Mouse (Mus musculus) C2C12 (cell line): ENCODE data around the gene Uqcc1. TPM values are rescaled to one million over a fixed set of nuclear protein-coding genes. Genes with fewer than 3 reads are reported as not detected.

ENCODE experiments used
- H3K27me3 ChIP-seq: one replicate; pipeline ENCODE4 v1.6.1; 2011; ENCODE audit not compliant: control insufficient read depth, insufficient read depth, insufficient read length
- H3K36me3 ChIP-seq: one replicate; pipeline ENCODE4 v1.6.1; 2011; ENCODE audit not compliant: control insufficient read depth, insufficient read depth
- H3K4me3 ChIP-seq: one replicate; pipeline ENCODE4 v1.5.1; 2011; ENCODE audit warnings: mild to moderate bottlenecking, control low read depth; ENCODE audit not compliant: poor library complexity, insufficient read depth, severe bottlenecking
- H3K79me2 ChIP-seq: one replicate; pipeline ENCODE4 v1.6.1; 2011; ENCODE audit not compliant: control insufficient read depth, insufficient read depth
- H3K79me3 ChIP-seq: one replicate; pipeline ENCODE4 v1.6.1; 2011; ENCODE audit warnings: low read depth, control low read depth
- H3ac ChIP-seq: one replicate; pipeline ENCODE3; 2011; ENCODE audit warnings: low read depth; ENCODE audit not compliant: control insufficient read depth, insufficient read length
- CEBPB ChIP-seq: IDR thresholded peaks from one replicate; pipeline ENCODE4 v1.6.1; 2011; ENCODE audit warnings: low read depth, mild to moderate bottlenecking, control low read depth, moderate library complexity
- CTCF ChIP-seq: IDR thresholded peaks from one replicate; pipeline ENCODE4 v1.5.1; 2011; ENCODE audit not compliant: control insufficient read depth, insufficient read depth, insufficient read length
- FOSL1 ChIP-seq: IDR thresholded peaks from one replicate; pipeline ENCODE4 v1.8.0; 2011; ENCODE audit warnings: mild to moderate bottlenecking, low read length; ENCODE audit not compliant: poor library complexity, insufficient read depth, severe bottlenecking
- MAX ChIP-seq: IDR thresholded peaks from one replicate; pipeline ENCODE4 v1.6.1; 2011; ENCODE audit warnings: mild to moderate bottlenecking, control low read depth
- MYOD1 ChIP-seq: IDR thresholded peaks from one replicate; pipeline ENCODE4 v1.6.1; 2011; ENCODE audit warnings: low read depth; ENCODE audit not compliant: control insufficient read depth, insufficient read length
- MYOG ChIP-seq: IDR thresholded peaks from one replicate; pipeline ENCODE4 v1.6.1; 2011; ENCODE audit not compliant: control insufficient read depth, insufficient read length; ENCODE audit errors: extremely low read depth
- USF1 ChIP-seq: IDR thresholded peaks from one replicate; pipeline ENCODE4 v1.6.1; 2011; ENCODE audit warnings: low read depth, mild to moderate bottlenecking, control low read depth, moderate library complexity
- polyA plus RNA-seq: library from polyadenylated mRNA; unstranded; fragments of >200 nt; fragmentation: generic; extraction: Trizol; gene quantifications from one replicate; pipeline ENCODE4 v1.2.1, GENCODE M21; 2012; ENCODE audit warnings: missing spikeins

Gene Uqcc1
- polyA plus RNA-seq, 1 experiment, result 47.6 TPM

- Histone ChIP-seq H3K4me3 (no peak overlapping the region), H3K79me3 (no peaks in the 10 kb centered on the region), H3K27me3 (no peaks in the 10 kb centered on the region), H3K79me2 (no peaks in the 10 kb centered on the region), H3K36me3 (peaks cover 16% of the 10 kb centered on the region), H3ac (no peak overlapping the region)
- no peak for TF ChIP-seq USF1
- TF ChIP-seq CEBPB, result no peak
- no peak for TF ChIP-seq MYOD1
- no peak for TF ChIP-seq CTCF
- TF ChIP-seq MAX, result no peak
- no peak for TF ChIP-seq FOSL1
- no peak for TF ChIP-seq MYOG
These were observed 68.5 kb downstream of the Uqcc1 start for GRCm38 (mm10) chr2:155861581-155861980.

- peaks cover 24% of the 10 kb centered on the region for H3K36me3 ChIP-seq
- no peak for TF ChIP-seq USF1
- no peak for TF ChIP-seq MYOG
- TF ChIP-seq MYOD1, result no peak
- no peak for TF ChIP-seq FOSL1
- TF ChIP-seq CTCF, result no peak
- TF ChIP-seq CEBPB, result no peak
- no peak for TF ChIP-seq MAX
- no peaks in the 10 kb centered on the region for H3K79me3 ChIP-seq
- no peak overlapping the region for H3K4me3 ChIP-seq
- no peaks in the 10 kb centered on the region for H3K27me3 ChIP-seq
- no peaks in the 10 kb centered on the region for H3K79me2 ChIP-seq
- H3ac ChIP-seq, result no peak overlapping the region
These were observed 70.0 kb downstream of the Uqcc1 start for GRCm38 (mm10) chr2:155860102-155860501.

- TF ChIP-seq FOSL1, result no peak
- TF ChIP-seq CTCF, result no peak
- TF ChIP-seq CEBPB, result no peak
- TF ChIP-seq MYOG, result no peak
- no peak for TF ChIP-seq USF1
- no peak for TF ChIP-seq MAX
- no peak for TF ChIP-seq MYOD1
- H3K36me3 ChIP-seq, result peaks cover 40% of the 10 kb centered on the region
These were observed 77.6 kb downstream of the Uqcc1 start for GRCm38 (mm10) chr2:155852536-155852935.

GRCm38 (mm10) chr2:155850120-155850519, 80.0 kb downstream of the Uqcc1 start:
- H3K36me3 ChIP-seq, result peaks cover 39% of the 10 kb centered on the region
- no peaks in the 10 kb centered on the region for H3K79me3 ChIP-seq
- H3K4me3 ChIP-seq, result no peak overlapping the region
- no peaks in the 10 kb centered on the region for H3K27me3 ChIP-seq
- H3K79me2 ChIP-seq, result no peaks in the 10 kb centered on the region
- H3ac ChIP-seq, result no peak overlapping the region
- peak; percentile 93 for TF ChIP-seq FOSL1
- TF ChIP-seq CTCF, result no peak
- TF ChIP-seq MYOD1, result peak; percentile 93
- TF ChIP-seq MYOG, result no peak
- TF ChIP-seq USF1, result no peak
- peak; percentile 58 for TF ChIP-seq MAX
- TF ChIP-seq CEBPB, result no peak

More at GRCm38 (mm10) chr2:155852536-155852935, 77.6 kb downstream of the Uqcc1 start:
- Histone ChIP-seq H3K79me2 (no peaks in the 10 kb centered on the region), H3K79me3 (no peaks in the 10 kb centered on the region), H3ac (no peak overlapping the region), H3K27me3 (no peaks in the 10 kb centered on the region), H3K4me3 (no peak overlapping the region)

GRCm38 (mm10) chr2:155849464-155849863, 80.6 kb downstream of the Uqcc1 start:
- Histone ChIP-seq H3K36me3 (peaks cover 46% of the 10 kb centered on the region), H3ac (no peak overlapping the region), H3K27me3 (no peaks in the 10 kb centered on the region), H3K79me2 (no peaks in the 10 kb centered on the region), H3K4me3 (no peak overlapping the region), H3K79me3 (no peaks in the 10 kb centered on the region)
- no peak for TF ChIP-seq CTCF
- no peak for TF ChIP-seq MYOG
- TF ChIP-seq CEBPB, result no peak
- TF ChIP-seq USF1, result no peak
- no peak for TF ChIP-seq FOSL1
- no peak for TF ChIP-seq MAX

- H3K79me3 ChIP-seq, result no peaks in the 10 kb centered on the region
- no peaks in the 10 kb centered on the region for H3K79me2 ChIP-seq
- H3K4me3 ChIP-seq, result no peak overlapping the region
- H3K36me3 ChIP-seq, result peaks cover 41% of the 10 kb centered on the region
- H3K27me3 ChIP-seq, result no peaks in the 10 kb centered on the region
- TF ChIP-seq CTCF (peak; percentile 73), MYOD1 (no peak)
- no peak overlapping the region for H3ac ChIP-seq
These were observed 81.8 kb downstream of the Uqcc1 start for GRCm38 (mm10) chr2:155848291-155848690.
